Mouse (Mus musculus) bone marrow, adult 2 months (tissue): ENCODE measurements around the gene Slc4a1. TPM values are rescaled to one million over a fixed set of nuclear protein-coding genes. Genes with fewer than 3 reads are reported as not detected.
A peak's percentile ranks its signal among the peaks of the same experiment; 100 is the strongest.

Experiments
- H3K27ac ChIP-seq: fragments of 200-500 bp; 2 replicates; pipeline ENCODE4 v1.5.1; 2012; ENCODE audit warnings: low read depth, mild to moderate bottlenecking, control low read depth, inconsistent platforms, low read length; ENCODE audit not compliant: control insufficient read depth, poor library complexity, insufficient read depth
- H3K4me1 ChIP-seq: fragments of 200-500 bp; 2 replicates; pipeline ENCODE4 v1.6.1; 2011; ENCODE audit warnings: low read length; ENCODE audit not compliant: control insufficient read depth, insufficient read depth
- H3K4me3 ChIP-seq: fragments of 200-500 bp; replicated peaks from 2 replicates; pipeline ENCODE3; 2011; ENCODE audit warnings: mild to moderate bottlenecking, low read depth, low read length, control low read depth; ENCODE audit not compliant: control insufficient read depth
- CTCF ChIP-seq: fragments of 200-500 bp; IDR thresholded peaks from 2 replicates; pipeline ENCODE4 v1.5.1; 2011; ENCODE audit warnings: low read length, control low read depth; ENCODE audit not compliant: control insufficient read depth, insufficient read depth
- POLR2A ChIP-seq: fragments of 200-500 bp; IDR thresholded peaks from 2 replicates; pipeline ENCODE4 v1.6.1; 2011; ENCODE audit warnings: low read depth, mild to moderate bottlenecking, control low read depth, low read length, borderline replicate concordance; ENCODE audit not compliant: control insufficient read depth
- WGBS: fragments of 180-500 bp; shearing (Covaris S2); methylation state at CpG from one replicate; pipeline ENCODE4 v1.1.7; 2018; 5-methylcytosine and 5-hydroxymethylcytosine counted together
- polyA plus RNA-seq: library from polyadenylated mRNA; stranded (reverse); fragments of >200 nt; gene quantifications from 2 replicates; pipeline ENCODE4 v1.2.4, GENCODE M21; 2011; ENCODE audit warnings: low replicate concordance; ENCODE audit not compliant: missing spikeins, insufficient read depth, insufficient read length

Gene Slc4a1
- polyA plus RNA-seq, 1 experiment = 762 TPM

DNA sequence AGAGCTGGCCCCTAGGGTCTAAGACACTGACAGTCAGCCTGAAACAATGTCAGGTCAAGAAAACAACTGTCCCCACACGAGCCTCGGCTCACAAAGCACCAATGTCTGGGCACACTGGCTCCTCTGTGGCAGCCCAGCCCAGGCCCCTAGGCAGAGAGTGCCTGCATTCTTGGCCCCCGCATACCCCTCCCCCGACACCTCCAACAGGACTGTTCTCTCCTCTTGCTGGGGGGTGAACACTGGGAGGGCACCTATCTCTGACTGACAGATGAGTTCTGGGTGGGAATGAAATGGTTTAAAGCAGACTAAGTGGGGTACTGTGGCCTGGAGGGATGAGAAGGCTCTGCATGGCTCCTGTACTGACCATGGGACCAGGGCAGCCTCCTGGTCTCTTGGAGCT lies 304 bp downstream of the Slc4a1 start:
- H3K4me1 ChIP-seq = no peaks in the 10 kb centered on the region; the same call in 1 of the 2 replicates
- H3K4me3 ChIP-seq = no peak overlapping the region
- WGBS = 73% methylated on average over 4 of the region's 4 CpGs
- peak overlapping the region; percentile 91 for H3K27ac ChIP-seq
- TF ChIP-seq CTCF (no peak), POLR2A (no peak)

DNA sequence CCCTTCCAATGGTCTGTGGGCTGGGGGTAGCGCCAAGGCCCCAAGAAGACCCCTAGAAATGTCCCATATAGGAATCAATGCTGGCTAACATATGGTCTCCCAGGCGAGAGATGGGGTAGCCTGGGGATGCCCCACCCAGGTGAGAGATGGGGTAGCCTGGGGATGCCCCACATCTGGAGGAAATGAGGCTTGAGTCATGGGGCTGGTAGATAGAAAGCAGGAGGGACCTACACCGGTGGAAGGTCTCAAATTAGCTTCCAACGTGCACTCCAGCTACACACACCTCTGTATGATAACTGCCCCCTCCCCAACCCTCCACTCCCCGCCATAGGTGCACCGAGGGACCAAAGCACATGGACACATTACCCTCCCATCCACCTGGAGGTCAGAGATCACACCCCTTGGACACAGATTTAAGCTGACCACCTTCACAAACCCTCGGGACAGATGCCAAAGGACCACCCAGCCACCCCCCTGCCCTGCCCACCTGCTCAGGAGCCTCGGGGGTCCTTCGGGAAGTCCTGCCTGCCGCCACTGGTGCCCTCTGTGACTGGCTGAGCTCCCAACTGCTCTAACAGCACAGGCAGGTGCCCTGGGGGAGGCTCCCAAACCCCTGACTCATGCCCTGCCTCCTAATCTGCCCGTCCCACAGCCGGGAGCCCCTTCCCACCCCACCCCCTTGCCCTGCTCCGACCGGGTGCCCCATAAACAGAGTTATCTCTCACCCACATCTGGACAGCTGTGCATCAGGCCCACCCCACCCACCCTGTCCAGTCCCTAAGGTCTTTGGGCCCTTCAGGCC lies 1.2 kb downstream of the Slc4a1 start:
- TF ChIP-seq POLR2A (peak; percentile 98), CTCF (no peak)
- no peaks in the 10 kb centered on the region; the same call in 1 of the 2 replicates for H3K4me1 ChIP-seq
- whole genome bisulfite sequencing = 45% methylated on average over 14 of the region's 14 CpGs
- peak overlapping the region; percentile 91 for H3K4me3 ChIP-seq
- H3K27ac ChIP-seq = peak overlapping the region; percentile 91

DNA sequence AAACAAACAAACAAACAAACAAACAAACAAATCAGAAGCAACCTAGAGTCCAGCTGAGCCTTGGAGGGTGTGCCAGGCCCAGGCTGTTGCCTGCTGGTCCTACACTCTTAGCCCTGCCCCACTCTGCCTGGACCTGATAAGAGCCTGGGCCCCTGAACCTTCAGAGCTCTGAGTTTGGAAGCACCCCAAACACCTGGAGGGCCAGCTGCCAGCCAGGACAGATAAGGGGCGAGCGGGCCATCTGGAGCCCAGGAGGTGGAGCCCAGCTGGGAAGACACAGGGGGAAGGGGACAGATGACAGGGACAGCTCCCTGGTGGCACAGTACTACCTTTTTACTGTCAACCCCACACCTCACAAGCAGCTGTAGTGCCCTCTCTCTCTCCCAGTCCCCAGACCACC lies 2.4 kb downstream of the Slc4a1 start:
- TF ChIP-seq POLR2A = peak; percentile 93
- no peak; the same call in 1 of the 2 replicates for TF ChIP-seq CTCF
- Histone ChIP-seq H3K4me3 (peak overlapping the region; percentile 91), H3K27ac (peak overlapping the region; percentile 90), H3K4me1 (no peaks in the 10 kb centered on the region; the same call in 1 of the 2 replicates)
- 40% methylated on average over 2 of the region's 2 CpGs for WGBS

DNA sequence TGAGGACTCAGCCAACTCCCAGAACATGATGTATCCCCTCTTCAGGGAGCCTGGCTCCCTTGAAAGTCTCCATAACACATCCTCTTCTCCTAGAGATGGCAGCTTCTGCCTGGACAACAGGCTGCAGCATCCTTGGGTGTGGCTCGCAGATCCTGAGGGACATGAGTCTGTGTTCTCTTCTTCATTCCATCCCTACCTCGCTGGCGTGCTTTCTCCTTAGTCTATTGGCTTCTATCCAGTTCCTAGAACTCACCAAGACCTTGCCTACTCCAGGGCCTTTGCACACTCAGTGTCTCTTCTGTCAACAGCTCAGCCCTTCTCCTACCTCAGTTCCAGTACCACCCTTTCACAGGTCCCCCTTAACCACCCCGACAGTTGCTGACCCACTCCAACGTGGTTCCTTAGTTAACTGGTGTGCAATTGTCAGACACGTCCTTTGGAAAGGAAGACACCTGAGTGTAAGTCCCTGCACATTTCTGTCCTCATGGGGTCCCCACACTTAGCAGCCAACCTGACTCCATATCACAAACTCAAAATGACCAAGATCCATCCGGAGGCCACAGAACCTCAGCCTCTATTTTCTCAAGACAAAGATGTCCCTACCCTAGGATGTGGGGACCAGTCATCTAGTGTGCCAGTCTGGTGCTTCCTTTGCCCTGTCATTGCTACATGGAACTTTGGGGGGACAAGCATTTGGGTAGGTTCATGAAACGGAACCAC lies 4.1 kb downstream of the Slc4a1 start:
- no peak for TF ChIP-seq CTCF
- no peak for TF ChIP-seq POLR2A
- Histone ChIP-seq H3K27ac (peak overlapping the region; percentile 90), H3K4me3 (peak overlapping the region; percentile 78), H3K4me1 (no peaks in the 10 kb centered on the region)
- WGBS = 79% methylated on average over 8 of the region's 8 CpGs

DNA sequence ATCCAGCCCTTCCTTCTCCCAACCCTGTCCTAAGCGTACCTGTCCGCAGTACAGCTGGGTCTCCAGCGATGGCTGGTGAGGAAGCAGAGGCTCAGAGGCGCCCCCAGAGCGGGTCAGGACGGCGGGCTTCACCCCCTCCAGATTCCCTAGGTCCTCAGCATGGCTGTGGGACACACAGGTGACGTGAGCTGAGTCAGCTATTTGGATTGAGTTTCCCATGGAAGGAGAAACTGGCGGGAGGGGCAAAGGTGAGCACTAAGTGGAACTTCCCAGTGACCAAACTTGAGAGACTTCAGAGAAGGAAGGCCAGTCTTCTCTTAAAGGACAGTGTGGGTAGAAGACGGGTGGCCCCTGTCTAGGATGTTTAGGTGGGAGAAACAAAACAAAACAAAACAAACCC lies 7.6 kb downstream of the Slc4a1 start:
- no peak for TF ChIP-seq CTCF
- no peak for TF ChIP-seq POLR2A
- Histone ChIP-seq H3K4me1 (no peaks in the 10 kb centered on the region; the same call in 1 of the 2 replicates), H3K4me3 (no peak overlapping the region), H3K27ac (no peak overlapping the region)
- 62% methylated on average over 10 of the region's 10 CpGs for WGBS

DNA sequence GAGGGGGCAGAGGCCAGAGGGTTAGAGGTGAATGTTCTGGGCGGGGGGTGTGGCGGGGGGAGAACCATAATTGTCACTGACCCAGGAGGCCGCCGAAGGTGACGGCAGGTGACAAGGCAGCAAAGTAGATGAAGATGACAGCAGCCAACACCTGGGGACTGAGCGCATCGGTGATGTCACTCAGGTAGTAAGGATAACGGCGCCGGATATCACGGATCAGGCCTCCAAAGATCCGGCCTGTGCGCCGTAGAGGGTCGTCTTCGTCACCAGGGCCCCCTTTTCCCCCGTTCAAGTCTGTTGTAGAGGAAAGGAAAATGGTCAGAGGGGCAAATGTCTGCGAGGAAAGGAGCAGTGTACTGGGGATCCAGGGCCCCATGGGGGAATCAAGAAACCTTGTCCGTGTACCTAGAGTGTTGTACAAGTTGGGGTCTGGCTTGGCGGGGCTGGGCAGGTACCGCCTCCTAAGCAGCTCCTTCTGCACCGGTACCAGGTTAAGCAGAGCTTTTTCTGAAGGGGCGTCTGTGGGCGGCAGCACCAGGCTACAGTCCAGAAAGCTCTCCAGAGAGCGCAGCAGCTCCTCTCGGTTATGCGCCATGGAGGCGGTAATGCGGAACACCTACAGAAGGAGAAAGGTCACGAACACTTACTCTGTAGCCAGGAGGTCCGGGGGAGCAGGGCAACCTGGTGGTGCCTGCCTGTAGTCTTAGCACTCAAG lies 9.2 kb downstream of the Slc4a1 start:
- 78% methylated on average over 31 of the region's 31 CpGs for WGBS
- Histone ChIP-seq H3K4me1 (no peaks in the 10 kb centered on the region; the same call in 1 of the 2 replicates), H3K27ac (no peak overlapping the region), H3K4me3 (no peak overlapping the region)
- TF ChIP-seq POLR2A (no peak), CTCF (no peak)

DNA sequence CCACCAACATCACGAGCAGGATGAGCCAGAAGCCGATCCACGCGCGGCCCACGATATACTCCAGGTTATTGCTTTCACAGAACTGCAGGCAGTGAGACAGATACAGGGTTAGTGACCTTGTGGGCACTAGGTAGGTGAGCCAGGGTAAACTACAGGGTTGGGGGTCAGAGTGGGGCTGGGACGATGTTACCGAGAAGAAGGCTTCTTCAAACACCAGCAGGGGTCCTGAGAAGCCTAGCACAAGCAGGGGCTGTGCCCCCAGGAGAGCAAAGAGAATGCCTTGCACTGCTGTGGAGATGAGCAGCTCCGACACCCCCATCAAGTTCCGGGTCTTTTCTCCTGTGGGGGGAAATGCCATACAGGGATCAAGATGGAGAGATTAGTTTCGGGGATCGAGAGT lies 9.8 kb downstream of the Slc4a1 start:
- WGBS = 83% methylated on average over 12 of the region's 12 CpGs
- Histone ChIP-seq H3K27ac (no peak overlapping the region), H3K4me3 (peak overlapping the region; percentile 4), H3K4me1 (no peaks in the 10 kb centered on the region; the same call in 1 of the 2 replicates)
- TF ChIP-seq POLR2A (no peak), CTCF (no peak)

DNA sequence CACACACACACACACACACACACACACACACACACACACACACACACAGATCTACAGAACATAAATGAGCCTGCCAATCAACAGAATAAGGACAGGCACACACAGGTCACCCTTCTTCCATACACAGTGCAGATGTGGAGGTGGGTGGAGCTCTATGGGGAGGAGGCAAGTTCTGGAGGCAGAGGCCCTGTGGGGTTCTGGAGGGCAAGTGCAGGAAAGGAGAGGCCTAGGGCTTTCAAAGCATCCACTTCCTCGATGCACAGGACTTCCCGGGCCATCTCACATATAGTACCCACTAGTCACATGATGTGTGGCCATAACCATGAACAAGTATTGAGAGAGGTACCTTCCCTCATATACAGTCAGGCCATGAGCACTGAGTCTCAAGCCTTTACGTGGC lies 10.5 kb downstream of the Slc4a1 start:
- TF ChIP-seq CTCF = no peak
- TF ChIP-seq POLR2A = no peak
- no peaks in the 10 kb centered on the region; the same call in 1 of the 2 replicates for H3K4me1 ChIP-seq

More for the DNA sequence above, 10.5 kb downstream of the Slc4a1 start:
- Histone ChIP-seq H3K27ac (no peak overlapping the region), H3K4me3 (no peak overlapping the region)
- WGBS = 48% methylated on average over 3 of the region's 3 CpGs
